Mouse (Mus musculus): ENCODE results near the gene Papola.

GRCm38 (mm10) chr12:105774871-105775270 lies 9.6 kb upstream of the Papola start:
- TF ChIP-seq CEBPB (IDR thresholded peaks at IDR 0.05; ENCODE audit: insufficient read depth, poor library complexity, severe bottlenecking) (no peak), POLR2A (IDR thresholded peaks at IDR 0.05; ENCODE audit: insufficient read length, low read depth) (no peak), POLR2AphosphoS2 (IDR thresholded peaks at IDR 0.05; ENCODE audit: insufficient read length, low read depth) (no peak), MAX (IDR thresholded peaks at IDR 0.05; ENCODE audit: low read depth) (no peak), USF1 (IDR thresholded peaks at IDR 0.05; ENCODE audit: low read depth) (no peak), MYOG (IDR thresholded peaks at IDR 0.05; ENCODE audit: control insufficient read depth in 1 of 3, insufficient read depth in 1 of 3, insufficient read length in 2 of 3, low read depth in 2 of 3) (no peak)
